Mouse (Mus musculus): ENCODE measurements around the gene Zfp866.

Gene Zfp866

DNA sequence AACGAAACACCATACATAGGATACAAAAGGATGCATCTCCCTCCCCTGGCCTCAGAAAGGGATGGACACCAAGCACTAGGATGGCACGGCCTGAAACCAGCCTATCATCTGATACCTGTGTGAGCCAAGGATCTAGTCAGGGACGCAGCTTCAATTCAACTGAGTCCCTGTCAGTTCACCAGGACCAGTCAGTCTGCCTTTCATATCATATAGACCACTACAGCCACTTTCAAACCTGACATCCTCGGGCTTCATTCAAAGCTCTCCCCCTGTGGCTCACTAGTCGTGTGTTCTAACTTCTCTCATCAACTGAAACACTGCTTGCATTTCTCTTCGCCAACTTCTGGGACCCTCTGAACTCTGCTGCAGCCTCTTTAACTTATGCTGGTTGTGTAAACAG lies 75.6 kb downstream of the Zfp866 start:
- no peak for DNase-seq

DNA sequence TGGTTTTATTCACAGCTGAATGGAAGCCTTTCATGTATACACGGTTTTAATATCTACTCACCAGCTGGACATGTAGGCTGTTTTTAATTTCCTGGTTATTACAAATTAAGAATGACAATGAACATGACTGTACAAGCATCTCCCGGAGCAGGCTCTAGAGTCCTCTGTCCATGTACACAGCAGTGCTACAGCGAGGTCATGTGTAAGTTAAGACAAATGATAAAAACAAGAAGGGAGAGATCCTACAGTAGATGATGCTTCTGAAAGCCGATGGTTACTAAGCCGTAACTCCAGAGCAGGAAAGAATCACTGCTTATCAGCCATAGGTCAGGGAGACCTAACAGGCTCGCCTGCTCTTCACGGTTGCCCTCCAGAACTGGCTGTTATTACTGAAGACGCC lies 77.5 kb downstream of the Zfp866 start:
- DNase-seq = no peak

All from thymus, postnatal 25 days (tissue).